Mouse (Mus musculus) urinary bladder, postnatal 14 days (tissue): Measurements from ENCODE around the gene Ube4b.
"Not testable (repeated sequence)": the region's sequence is repeated elsewhere in the genome, so short reads cannot be mapped to it uniquely, and the experiment has no call there.

Experiments
- DNase-seq: peaks from one replicate; pipeline ENCODE4 v3.0.0; 2021; ENCODE audit warnings: low spot score

Ube4b gene

GRCm38 (mm10) chr4:149431887-149432286, 5.3 kb upstream of the Ube4b start:
- DNase-seq: not testable (repeated sequence)

GRCm38 (mm10) chr4:149429592-149429991, 3.0 kb upstream of the Ube4b start:
- no peak for DNase-seq

GRCm38 (mm10) chr4:149425801-149426292, 702 bp downstream of the Ube4b start:
- DNase-seq: no peak

- no peak for DNase-seq
Observed at GRCm38 (mm10) chr4:149424755-149425154, 1.8 kb downstream of the Ube4b start.

- DNase-seq: no peak
Observed at GRCm38 (mm10) chr4:149417854-149418365, 8.6 kb downstream of the Ube4b start.

GRCm38 (mm10) chr4:149416986-149417385, 9.6 kb downstream of the Ube4b start:
- DNase-seq: no peak

- no peak for DNase-seq
Observed at GRCm38 (mm10) chr4:149416417-149416816, 10.1 kb downstream of the Ube4b start.

GRCm38 (mm10) chr4:149415651-149416169, 10.8 kb downstream of the Ube4b start:
- DNase-seq: no peak

GRCm38 (mm10) chr4:149414259-149414658, 12.3 kb downstream of the Ube4b start:
- no peak for DNase-seq

GRCm38 (mm10) chr4:149409759-149410158, 16.8 kb downstream of the Ube4b start:
- DNase-seq: no peak

GRCm38 (mm10) chr4:149408331-149408730, 18.2 kb downstream of the Ube4b start:
- no peak for DNase-seq

GRCm38 (mm10) chr4:149407461-149407860, 19.1 kb downstream of the Ube4b start:
- no peak for DNase-seq

- DNase-seq: peak; percentile 63
Observed at GRCm38 (mm10) chr4:149405713-149406443, 20.7 kb downstream of the Ube4b start.

- DNase-seq: no peak
Observed at GRCm38 (mm10) chr4:149404640-149405465, 21.7 kb downstream of the Ube4b start.

- no peak for DNase-seq
Observed at GRCm38 (mm10) chr4:149403037-149403436, 23.5 kb downstream of the Ube4b start.

GRCm38 (mm10) chr4:149401591-149401982, 25.0 kb downstream of the Ube4b start:
- peak; percentile 48 for DNase-seq

GRCm38 (mm10) chr4:149400878-149401590, 25.5 kb downstream of the Ube4b start:
- no peak for DNase-seq

GRCm38 (mm10) chr4:149399331-149399910, 27.1 kb downstream of the Ube4b start:
- DNase-seq: no peak

GRCm38 (mm10) chr4:149398181-149398735, 28.3 kb downstream of the Ube4b start:
- no peak for DNase-seq

GRCm38 (mm10) chr4:149396433-149397306, 29.9 kb downstream of the Ube4b start:
- no peak for DNase-seq
